Mouse (Mus musculus): ENCODE results near the gene Dnaic1. TPM values are rescaled to one million over a fixed set of nuclear protein-coding genes. Genes with fewer than 3 reads are reported as not detected.
A peak's percentile ranks its signal among the peaks of the same experiment; 100 is the strongest.

The Dnaic1 gene
- polyA plus RNA-seq, 1 experiment: 10.3 TPM

DNA sequence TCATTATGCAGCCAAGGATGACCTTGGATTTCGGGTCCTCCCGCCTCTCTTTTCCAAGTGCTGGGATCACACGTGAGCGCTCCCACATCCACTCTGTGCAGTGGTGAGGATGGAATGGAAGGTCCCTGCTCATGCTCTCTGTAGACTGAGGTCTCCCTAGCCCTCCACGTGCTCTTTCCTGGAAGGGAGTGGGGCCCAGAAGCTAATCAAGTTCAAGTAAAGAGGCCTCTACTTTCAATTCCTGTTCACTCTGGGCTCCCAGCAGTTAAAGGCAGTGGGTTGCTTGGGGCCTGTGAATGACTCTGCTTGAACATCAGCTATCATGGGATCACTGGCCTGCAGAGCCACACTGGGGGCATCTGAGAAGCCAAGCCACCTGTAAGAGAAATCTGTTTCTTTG lies 6.3 kb upstream of the Dnaic1 start:
- WGBS: 87% methylated on average over 5 of the region's 5 CpGs
- no peak for DNase-seq
- peaks cover 2% of the 10 kb centered on the region for H3K4me1 ChIP-seq (ENCODE audit: control insufficient read depth, insufficient read depth, low read length)
- H3K4me3 ChIP-seq (replicated peaks; ENCODE audit: extremely low read depth, low read depth, low read length): no peak overlapping the region
- TF ChIP-seq CTCF (IDR thresholded peaks at IDR 0.05; ENCODE audit: insufficient read depth, low read length) (no peak), POLR2A (IDR thresholded peaks at IDR 0.05; ENCODE audit: borderline replicate concordance, extremely low read depth, low read depth, low read length) (no peak)

DNA sequence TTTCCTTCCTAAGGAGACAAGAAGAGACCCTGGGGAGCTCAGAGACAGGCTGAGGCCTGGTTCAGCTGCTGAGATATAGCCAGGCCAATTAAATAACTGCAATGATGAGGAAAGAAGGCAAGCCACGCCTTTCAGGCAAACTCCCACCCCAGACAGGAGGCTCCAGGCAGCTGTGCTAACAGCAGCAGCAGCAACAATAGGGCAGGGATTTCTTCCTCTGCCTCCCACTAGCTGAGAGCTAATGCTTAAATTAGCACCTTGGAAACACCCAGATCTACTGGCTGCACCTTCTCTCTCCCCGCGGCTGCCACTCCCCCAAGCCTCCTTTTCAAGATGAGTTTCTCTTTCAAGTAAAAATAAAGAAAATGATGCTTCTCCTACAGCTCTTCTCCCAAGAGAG lies 3.5 kb upstream of the Dnaic1 start:
- no peak for TF ChIP-seq POLR2A (IDR thresholded peaks at IDR 0.05; ENCODE audit: borderline replicate concordance, extremely low read depth, low read depth, low read length)
- no peak for TF ChIP-seq CTCF (IDR thresholded peaks at IDR 0.05; ENCODE audit: insufficient read depth, low read length)
- 31% methylated on average over 3 of the region's 3 CpGs for WGBS
- peaks cover 2% of the 10 kb centered on the region for H3K4me1 ChIP-seq (ENCODE audit: control insufficient read depth, insufficient read depth, low read length)
- no peak overlapping the region for H3K4me3 ChIP-seq (replicated peaks; ENCODE audit: extremely low read depth, low read depth, low read length)
- no peak for DNase-seq

DNA sequence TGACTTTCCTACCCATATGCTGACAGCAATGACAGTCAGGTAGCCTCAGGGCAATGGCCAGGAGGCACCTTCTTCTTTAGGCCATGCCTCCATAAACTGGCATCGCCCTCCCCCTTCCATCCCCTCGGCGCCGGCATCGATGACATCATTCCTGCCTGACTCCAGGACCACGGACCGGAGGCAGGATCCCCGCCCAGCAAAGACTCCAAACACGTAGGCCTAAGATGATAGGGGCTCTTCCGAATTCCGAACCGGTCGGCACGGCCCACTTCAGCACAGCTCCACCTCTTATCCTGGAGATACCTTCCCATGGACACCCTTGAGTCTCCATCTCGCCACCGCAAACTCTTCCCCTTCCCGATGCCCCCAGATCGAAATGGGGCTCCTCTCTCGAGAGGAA lies 1.3 kb upstream of the Dnaic1 start:
- WGBS: 13% methylated on average over 19 of the region's 19 CpGs
- DNase-seq: no peak
- H3K4me3 ChIP-seq (replicated peaks; ENCODE audit: extremely low read depth, low read depth, low read length): peak overlapping the region; percentile 74
- H3K4me1 ChIP-seq (ENCODE audit: control insufficient read depth, insufficient read depth, low read length): peaks cover 2% of the 10 kb centered on the region
- TF ChIP-seq CTCF (IDR thresholded peaks at IDR 0.05; ENCODE audit: insufficient read depth, low read length): no peak
- peak; percentile 29; the same call in 1 of the 2 replicates for TF ChIP-seq POLR2A (IDR thresholded peaks at IDR 0.05; ENCODE audit: borderline replicate concordance, extremely low read depth, low read depth, low read length)

DNA sequence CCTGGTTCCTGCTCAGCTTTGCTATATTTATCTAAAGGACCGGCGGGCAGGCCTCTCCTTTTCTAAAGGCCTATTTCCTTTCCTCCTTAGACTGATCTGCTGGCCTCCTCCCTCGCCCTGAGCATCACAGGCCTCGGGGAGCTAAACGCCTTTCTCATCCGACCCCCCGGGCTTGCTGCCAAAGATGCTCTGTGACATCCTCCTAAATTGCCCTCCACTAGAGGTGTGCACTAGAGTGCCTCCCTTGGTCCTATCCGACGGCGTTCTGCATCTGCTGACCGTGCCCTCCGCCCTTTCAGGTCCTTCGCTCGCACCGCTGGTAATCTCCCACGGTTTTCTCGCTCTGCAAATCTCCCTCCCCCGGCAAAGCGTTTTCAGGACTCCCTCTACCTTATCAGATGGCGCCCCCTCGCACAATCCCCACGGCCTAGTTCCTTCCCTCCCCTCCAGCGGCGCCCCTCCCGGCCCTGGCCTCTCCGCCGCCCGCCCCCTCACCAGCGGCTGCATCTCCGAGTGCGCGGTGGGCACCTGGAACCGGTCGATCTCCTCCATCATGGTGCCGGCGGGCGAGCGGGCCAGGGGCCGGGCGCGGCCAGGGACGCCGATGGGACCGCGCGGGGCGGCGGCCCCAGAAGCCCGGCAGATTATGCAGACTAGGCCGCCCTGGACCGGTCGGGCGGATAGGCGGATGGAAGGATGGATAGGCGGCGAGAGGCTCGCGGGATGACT lies 729 bp upstream of the Dnaic1 start:
- DNase-seq: peak; percentile 51
- peaks cover 2% of the 10 kb centered on the region for H3K4me1 ChIP-seq (ENCODE audit: control insufficient read depth, insufficient read depth, low read length)
- H3K4me3 ChIP-seq (replicated peaks; ENCODE audit: extremely low read depth, low read depth, low read length): peak overlapping the region; percentile 74
- WGBS: 1% methylated on average over 58 of the region's 58 CpGs
- TF ChIP-seq CTCF (IDR thresholded peaks at IDR 0.05; ENCODE audit: insufficient read depth, low read length) (no peak), POLR2A (IDR thresholded peaks at IDR 0.05; ENCODE audit: borderline replicate concordance, extremely low read depth, low read depth, low read length) (no peak)

DNA sequence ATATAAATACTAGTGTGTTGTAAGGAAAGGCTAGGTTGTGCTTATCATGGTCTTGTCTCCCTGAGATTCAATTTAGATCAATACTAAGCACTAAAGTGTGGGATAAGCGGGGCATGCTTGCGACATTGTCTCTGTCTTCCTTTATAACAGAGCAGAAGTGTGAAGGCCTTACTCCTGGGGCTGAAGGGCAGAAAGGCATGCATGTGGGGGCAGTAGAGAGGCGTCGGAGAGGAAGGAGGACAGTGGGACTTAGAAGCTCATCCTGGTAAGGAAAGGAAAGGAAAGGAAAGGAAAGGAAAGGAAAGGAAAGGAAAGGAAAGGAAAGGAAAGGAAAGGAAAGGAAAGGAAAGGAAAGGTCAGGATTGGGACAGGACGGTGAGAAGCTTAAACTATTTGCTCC lies 1.9 kb downstream of the Dnaic1 start:
- no peak for TF ChIP-seq CTCF (IDR thresholded peaks at IDR 0.05; ENCODE audit: insufficient read depth, low read length)
- no peak for TF ChIP-seq POLR2A (IDR thresholded peaks at IDR 0.05; ENCODE audit: borderline replicate concordance, extremely low read depth, low read depth, low read length)
- DNase-seq: no peak
- Histone ChIP-seq H3K4me1 (ENCODE audit: control insufficient read depth, insufficient read depth, low read length) (peaks cover 2% of the 10 kb centered on the region), H3K4me3 (replicated peaks; ENCODE audit: extremely low read depth, low read depth, low read length) (no peak overlapping the region)
- WGBS: 33% methylated on average over 5 of the region's 5 CpGs

DNA sequence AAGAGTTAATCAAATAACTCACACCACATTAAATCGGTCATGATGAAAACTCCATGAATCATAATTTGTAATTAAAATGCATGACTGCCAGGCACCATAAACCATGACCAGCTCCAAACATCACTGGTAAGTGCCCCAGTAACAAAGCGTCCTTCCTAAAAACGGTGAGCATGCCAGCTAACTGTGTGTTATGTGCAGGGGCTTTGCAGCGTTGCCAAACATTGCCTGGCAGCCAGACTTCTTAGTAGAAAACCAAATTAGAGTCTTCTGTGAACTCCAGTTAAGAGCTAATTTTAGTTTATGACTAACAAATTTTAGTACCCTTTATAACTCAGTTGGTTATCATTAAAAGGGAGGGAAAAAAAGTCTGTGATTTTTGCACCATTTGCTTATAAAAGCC lies 3.9 kb downstream of the Dnaic1 start:
- Histone ChIP-seq H3K4me1 (ENCODE audit: control insufficient read depth, insufficient read depth, low read length) (no peaks in the 10 kb centered on the region), H3K4me3 (replicated peaks; ENCODE audit: extremely low read depth, low read depth, low read length) (no peak overlapping the region)
- TF ChIP-seq POLR2A (IDR thresholded peaks at IDR 0.05; ENCODE audit: borderline replicate concordance, extremely low read depth, low read depth, low read length): no peak
- TF ChIP-seq CTCF (IDR thresholded peaks at IDR 0.05; ENCODE audit: insufficient read depth, low read length): no peak
- WGBS: 63% methylated on average over 4 of the region's 4 CpGs
- DNase-seq: no peak

DNA sequence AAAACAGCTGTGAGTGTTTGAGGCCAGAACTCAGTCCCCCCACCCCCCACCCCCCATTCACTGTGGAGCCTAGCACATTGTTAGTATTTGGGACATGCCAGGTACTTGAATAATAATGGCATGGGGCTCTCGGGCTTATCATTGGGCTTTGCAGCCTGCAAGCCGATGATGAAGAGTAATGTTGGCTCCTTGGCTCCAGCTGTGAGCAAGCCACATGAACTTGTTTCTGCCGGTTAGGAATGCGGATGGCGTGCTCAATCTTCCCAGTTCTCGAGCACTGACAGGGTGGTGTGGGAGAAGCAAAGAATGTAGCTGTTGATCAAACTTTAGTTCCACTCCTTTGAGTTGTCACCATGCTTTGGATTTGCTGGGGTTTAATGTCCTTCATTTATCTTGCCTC lies 6.3 kb downstream of the Dnaic1 start:
- TF ChIP-seq POLR2A (IDR thresholded peaks at IDR 0.05; ENCODE audit: borderline replicate concordance, extremely low read depth, low read depth, low read length) (no peak), CTCF (IDR thresholded peaks at IDR 0.05; ENCODE audit: insufficient read depth, low read length) (no peak)
- no peak for DNase-seq
- Histone ChIP-seq H3K4me3 (replicated peaks; ENCODE audit: extremely low read depth, low read depth, low read length) (no peak overlapping the region), H3K4me1 (ENCODE audit: control insufficient read depth, insufficient read depth, low read length) (no peaks in the 10 kb centered on the region)
- WGBS: 35% methylated on average over 6 of the region's 6 CpGs

DNA sequence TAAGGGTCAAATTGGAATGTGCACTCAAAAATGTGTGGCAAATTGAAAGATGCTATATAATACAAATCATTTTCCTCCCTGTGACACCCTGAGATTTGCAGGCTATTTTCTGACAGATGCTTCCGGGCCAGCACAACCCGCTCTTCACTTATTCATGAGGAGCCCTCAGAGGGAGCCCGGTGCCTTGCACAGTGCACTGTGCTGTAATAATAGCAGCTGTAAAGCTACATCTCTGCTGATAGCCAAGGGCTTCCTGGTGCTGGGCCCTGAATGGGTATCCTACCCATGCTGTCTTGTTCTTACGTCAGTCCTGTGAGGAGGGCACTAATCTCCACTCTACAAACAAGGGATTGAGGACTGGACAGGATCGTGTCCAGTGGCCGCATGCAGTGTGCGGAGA lies 13.8 kb downstream of the Dnaic1 start:
- Histone ChIP-seq H3K4me1 (ENCODE audit: control insufficient read depth, insufficient read depth, low read length) (no peaks in the 10 kb centered on the region), H3K4me3 (replicated peaks; ENCODE audit: extremely low read depth, low read depth, low read length) (no peak overlapping the region)
- TF ChIP-seq CTCF (IDR thresholded peaks at IDR 0.05; ENCODE audit: insufficient read depth, low read length) (no peak), POLR2A (IDR thresholded peaks at IDR 0.05; ENCODE audit: borderline replicate concordance, extremely low read depth, low read depth, low read length) (no peak)
- 86% methylated on average over 7 of the region's 7 CpGs for WGBS
- DNase-seq: no peak

DNA sequence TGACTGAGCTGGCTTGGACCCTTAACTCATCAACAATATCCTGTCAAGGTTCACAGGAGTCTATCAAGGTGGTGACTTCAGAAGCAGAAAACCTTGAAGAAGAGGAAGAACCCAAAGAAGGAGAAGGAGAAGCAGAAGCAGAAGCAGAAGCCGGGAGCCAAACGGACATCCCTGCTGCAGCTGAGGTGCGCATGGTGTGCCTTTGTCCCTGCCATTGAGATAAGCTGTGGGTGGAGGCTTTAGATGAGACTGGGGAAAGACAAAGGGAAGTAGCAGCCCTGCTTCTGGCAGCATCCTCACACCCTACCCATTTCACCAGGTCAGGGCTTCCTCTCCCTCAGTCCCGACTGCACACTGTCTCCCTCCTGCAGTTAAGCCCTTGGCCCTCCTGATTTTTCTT lies 33.2 kb downstream of the Dnaic1 start:
- Histone ChIP-seq H3K4me1 (ENCODE audit: control insufficient read depth, insufficient read depth, low read length) (no peaks in the 10 kb centered on the region), H3K4me3 (replicated peaks; ENCODE audit: extremely low read depth, low read depth, low read length) (no peak overlapping the region)
- 53% methylated on average over 4 of the region's 4 CpGs for WGBS
- no peak for TF ChIP-seq POLR2A (IDR thresholded peaks at IDR 0.05; ENCODE audit: borderline replicate concordance, extremely low read depth, low read depth, low read length)
- TF ChIP-seq CTCF (IDR thresholded peaks at IDR 0.05; ENCODE audit: insufficient read depth, low read length): no peak
- no peak for DNase-seq

All from lung, adult 2 months (tissue).